Mouse (Mus musculus): ENCODE data around the gene Gm2431.

The Gm2431 gene

GRCm38 (mm10) chr7:142211559-142211958, 46.6 kb downstream of the Gm2431 start, which contains the start of gene Gm7579:
TSS of gene Gm7579 (plus strand) at chr7:142211859.
- no peak for DNase-seq (ENCODE audit: low spot score)

Measured in testis, postnatal 10 days (tissue).